Comparison of ENCODE assay signal across 8 mouse cellular contexts in genomic region chr12:9580041-9580905, GRCm38 (mm10). TPM values are rescaled to one million over a fixed set of nuclear protein-coding genes. Genes with fewer than 3 reads are reported as not detected.
DNase-seq lines count a peak whose midpoint lies in the region; ATAC-seq and TF ChIP-seq lines count a peak whose summit lies in the region.

No protein-coding gene starts in this region.

- H3K9ac ChIP-seq in kidney, postnatal 0 days (ENCODE audit: low read depth, low read length): no peak overlapping the region
- peak overlapping the region; percentile 18; the same call in 1 of the 2 replicates for H3K9ac ChIP-seq in embryonic facial prominence, embryonic 11.5 days (replicated peaks; ENCODE audit: low read length)

- peak overlapping the region; percentile 22 for H3K4me3 ChIP-seq in kidney, postnatal 0 days (replicated peaks; ENCODE audit: low read depth, low read length)
- H3K4me3 ChIP-seq in embryonic facial prominence, embryonic 11.5 days (ENCODE audit: low read depth, low read length): peak overlapping the region; percentile 20
- H3K4me3 ChIP-seq in myocyte: peak overlapping the region; percentile 20

- H3K27me3 ChIP-seq in kidney, postnatal 0 days (ENCODE audit: insufficient read depth, low read length): peaks cover 68% of the 10 kb centered on the region
- peaks cover 51% of the 10 kb centered on the region for H3K27me3 ChIP-seq in embryonic facial prominence, embryonic 11.5 days (ENCODE audit: control insufficient read depth, insufficient read depth, low read length)
- no peaks in the 10 kb centered on the region for H3K27me3 ChIP-seq in myocyte (ENCODE audit: control insufficient read depth, insufficient read depth, insufficient read length)

- H3K27ac ChIP-seq in kidney, postnatal 0 days: no peak overlapping the region
- H3K27ac ChIP-seq in embryonic facial prominence, embryonic 11.5 days (replicated peaks; ENCODE audit: low read depth, low read length): no peak overlapping the region

- H3K79me2 ChIP-seq in myocyte (ENCODE audit: control insufficient read depth, insufficient read depth): no peaks in the 10 kb centered on the region

- peak overlapping the region; percentile 54 for H3K4me2 ChIP-seq in kidney, postnatal 0 days (ENCODE audit: low read length)
- peak overlapping the region; percentile 38 for H3K4me2 ChIP-seq in embryonic facial prominence, embryonic 11.5 days (ENCODE audit: low read depth, low read length)
- H3K4me2 ChIP-seq in myocyte (ENCODE audit: low read depth): peak overlapping the region; percentile 59

- no peak for TF ChIP-seq CTCF in kidney, postnatal 0 days (IDR thresholded peaks at IDR 0.05; ENCODE audit: low read depth)

- no peak for ATAC-seq in kidney, postnatal 0 days (replicated peaks; ENCODE audit: low FRiP score, low read depth)
- no peak for ATAC-seq in embryonic facial prominence, embryonic 11.5 days (replicated peaks; ENCODE audit: insufficient number of reproducible peaks, low FRiP score, low TSS enrichment, low read depth)
- ATAC-seq in erythroblast, adult 5-6 weeks (replicated peaks; ENCODE audit: low FRiP score, poor library complexity, severe bottlenecking): no peak

- no peaks in the 10 kb centered on the region for H3K36me3 ChIP-seq in kidney, postnatal 0 days (ENCODE audit: insufficient read depth, low read length)
- H3K36me3 ChIP-seq in embryonic facial prominence, embryonic 11.5 days (replicated peaks; ENCODE audit: control insufficient read depth, insufficient read depth, low read depth, low read length): no peaks in the 10 kb centered on the region
- no peaks in the 10 kb centered on the region for H3K36me3 ChIP-seq in myocyte (ENCODE audit: control insufficient read depth, insufficient read depth)

- H3K9me3 ChIP-seq in kidney, postnatal 0 days (replicated peaks; ENCODE audit: low read length): no peaks in the 10 kb centered on the region
- H3K9me3 ChIP-seq in embryonic facial prominence, embryonic 11.5 days (replicated peaks; ENCODE audit: control insufficient read depth, low read length): no peaks in the 10 kb centered on the region

- H3K4me1 ChIP-seq in kidney, postnatal 0 days (replicated peaks; ENCODE audit: insufficient read depth, low read length): peaks cover 10% of the 10 kb centered on the region; the same call in 1 of the 2 replicates
- peaks cover 8% of the 10 kb centered on the region for H3K4me1 ChIP-seq in embryonic facial prominence, embryonic 11.5 days (ENCODE audit: control insufficient read depth, insufficient read depth, low read length)

- no peak overlapping the region for H3ac ChIP-seq in myocyte (ENCODE audit: control insufficient read depth, insufficient read length)

- DNase-seq in kidney, postnatal 0 days (ENCODE audit: low spot score): peak; percentile 34
- no peak for DNase-seq in kidney, postnatal 14 days
- peak; percentile 29 for DNase-seq in embryonic facial prominence, embryonic 11.5 days (ENCODE audit: low spot score)
- DNase-seq in heart, postnatal 4 days: peak; percentile 42
- DNase-seq in spleen, adult 18-20 months: no peak
- no peak for DNase-seq in T-cell, adult 2 months (ENCODE audit: low spot score)

- no peak for TF ChIP-seq POLR2A in myocyte (IDR thresholded peaks at IDR 0.05; ENCODE audit: insufficient read length, low read depth)

- WGBS in kidney, postnatal 0 days: 7% methylated on average over 33 of the region's 33 CpGs
- 2% methylated on average over 33 of the region's 33 CpGs for WGBS in embryonic facial prominence, embryonic 11.5 days

TF ChIP-seq in myocyte, 11 proteins besides CTCF, POLR2A, EP300 and RAD21:
- no peak for TF ChIP-seq TCF12 (IDR thresholded peaks at IDR 0.05; ENCODE audit: insufficient read depth, poor library complexity, severe bottlenecking)
- no peak for TF ChIP-seq SRF (IDR thresholded peaks at IDR 0.05; ENCODE audit: control insufficient read depth, insufficient read length, low read depth)
- no peak for TF ChIP-seq REST (IDR thresholded peaks at IDR 0.05; ENCODE audit: insufficient read depth, insufficient read length)
- no peak for TF ChIP-seq POLR2AphosphoS2 (IDR thresholded peaks at IDR 0.05; ENCODE audit: insufficient read length, low read depth)
- no peak for TF ChIP-seq CEBPB (IDR thresholded peaks at IDR 0.05; ENCODE audit: insufficient read depth, poor library complexity, severe bottlenecking)
- no peak for TF ChIP-seq USF1 (IDR thresholded peaks at IDR 0.05; ENCODE audit: low read depth)
- no peak for TF ChIP-seq MYOD1 (IDR thresholded peaks at IDR 0.05; ENCODE audit: control insufficient read depth in 1 of 3, insufficient read length in 2 of 3, low read depth in 2 of 3)
- no peak for TF ChIP-seq MAX (IDR thresholded peaks at IDR 0.05; ENCODE audit: low read depth)
- no peak for TF ChIP-seq MYOG (IDR thresholded peaks at IDR 0.05; ENCODE audit: control insufficient read depth in 1 of 3, insufficient read depth in 1 of 3, insufficient read length in 2 of 3, low read depth in 2 of 3)
- TF ChIP-seq E2F4 (IDR thresholded peaks at IDR 0.05; ENCODE audit: insufficient read depth): no peak
- no peak for TF ChIP-seq TCF3 (IDR thresholded peaks at IDR 0.05; ENCODE audit: insufficient read length, low read depth)
TF ChIP-seq in myocyte: peak in this region for 0.

RNA-seq across cellular contexts. Expression of gene Osr1, which starts 10.4 kb away (rescaled TPM):
- 8.9 and 12.1 TPM in 2 replicates for polyA plus RNA-seq in kidney, postnatal 0 days (2015; fragmentation: Nextera tagmentation; extraction: Ambion mirVana)
- polyA plus RNA-seq in embryonic facial prominence, embryonic 11.5 days (2014; fragmentation: Nextera tagmentation; extraction: Ambion mirVana): 43.8 and 46.8 TPM in 2 replicates
- 10 to 100 TPM; 12.1 to 12.3 TPM for total RNA-seq in heart, postnatal 4 days (2021)
- 3.0 TPM for polyA plus RNA-seq in myocyte (2012; fragmentation: generic; extraction: Trizol)
- total RNA-seq in erythroblast, adult 5-6 weeks (2015; ENCODE audit: low replicate concordance): not detected in 2 replicates
- total RNA-seq in erythroblast, adult 5-6 weeks (2017; ENCODE audit: low replicate concordance): not detected in 2 replicates

Comparison
In these comparisons a context has a peak if more than half of its experiments do, and no peak if none do; other contexts are left out.
1. DNase-seq: peak in kidney, postnatal 0 days (single experiment), embryonic facial prominence, embryonic 11.5 days (single experiment) and heart, postnatal 4 days (single experiment); none in kidney, postnatal 14 days (single experiment), spleen, adult 18-20 months (0 of 2) and T-cell, adult 2 months (single experiment).
2. Peak in every context shown above with its lines, with median percentiles within 50 percentile points of each other: H3K4me2 ChIP-seq and H3K4me3 ChIP-seq.